Mouse (Mus musculus) ES-Bruce4 (cell line): ENCODE results near the gene Mpp2.

ENCODE experiments used
- EP300 ChIP-seq: IDR thresholded peaks from 2 replicates; pipeline ENCODE4 v1.6.1; 2011; ENCODE audit warnings: low read depth, low read length; ENCODE audit not compliant: insufficient read depth
- POLR2A ChIP-seq: IDR thresholded peaks from one replicate; pipeline ENCODE4 v1.8.1; 2011; ENCODE audit warnings: low read length; ENCODE audit not compliant: insufficient read depth

- TF ChIP-seq POLR2A (no peak), EP300 (no peak)
These were observed 43.6 kb downstream of the Mpp2 start for GRCm38 (mm10) chr11:102044691-102045212.
